24 mouse cellular contexts compared by ENCODE assay signal in genomic region chr17:67563036-67563435, GRCm38 (mm10).
DNase-seq lines count a peak whose midpoint lies in the region; ATAC-seq and TF ChIP-seq lines count a peak whose summit lies in the region.
"Had no signal": no experiment of that assay in that cellular context is flagged by ENCODE, and none has a peak within 500 bp of the region (broad histone marks: within the 10 kb centered on the region; RNA-seq: fewer than 3 reads in every experiment).

No protein-coding gene starts in this region.

- no peaks in the 10 kb centered on the region for H3K9me3 ChIP-seq in forebrain, embryonic 13.5 days (replicated peaks)
- no peaks in the 10 kb centered on the region for H3K9me3 ChIP-seq in forebrain, embryonic 10.5 days
- H3K9me3 ChIP-seq in hindbrain, postnatal 0 days (ENCODE audit: low read length) = no peaks in the 10 kb centered on the region
- H3K9me3 ChIP-seq in hindbrain, embryonic 12.5 days (replicated peaks) = no peaks in the 10 kb centered on the region
- no peaks in the 10 kb centered on the region for H3K9me3 ChIP-seq in embryonic facial prominence, embryonic 10.5 days
- H3K9me3 ChIP-seq: embryonic facial prominence, embryonic 15.5 days; heart, embryonic 13.5 days; hindbrain, embryonic 10.5 days; intestine, embryonic 15.5 days; limb, embryonic 13.5 days; lung, embryonic 15.5 days; midbrain, embryonic 12.5 days; neural tube, embryonic 15.5 days had no signal

- no peaks in the 10 kb centered on the region for H3K4me1 ChIP-seq in forebrain, embryonic 13.5 days
- H3K4me1 ChIP-seq in forebrain, embryonic 10.5 days = peaks cover 20% of the 10 kb centered on the region
- no peaks in the 10 kb centered on the region for H3K4me1 ChIP-seq in hindbrain, postnatal 0 days (ENCODE audit: insufficient read depth, low read length)
- peaks cover 3% of the 10 kb centered on the region; the same call in 1 of the 2 replicates for H3K4me1 ChIP-seq in hindbrain, embryonic 12.5 days
- peaks cover 22% of the 10 kb centered on the region for H3K4me1 ChIP-seq in embryonic facial prominence, embryonic 10.5 days
- H3K4me1 ChIP-seq: intestine, embryonic 15.5 days; neural tube, embryonic 15.5 days had no signal

- ATAC-seq in forebrain, embryonic 13.5 days = peak; percentile 59; the same call in 1 of the 2 replicates
- no peak for ATAC-seq in hindbrain, postnatal 0 days
- ATAC-seq in hindbrain, embryonic 12.5 days (ENCODE audit: low FRiP score) = no peak
- ATAC-seq: hindbrain, embryonic 16.5 days; intestine, embryonic 15.5 days had no signal

- H3K4me3 ChIP-seq in forebrain, embryonic 13.5 days = no peak overlapping the region
- no peak overlapping the region for H3K4me3 ChIP-seq in forebrain, embryonic 10.5 days
- H3K4me3 ChIP-seq in hindbrain, postnatal 0 days (ENCODE audit: low read length) = no peak overlapping the region
- H3K4me3 ChIP-seq in hindbrain, embryonic 12.5 days = no peak overlapping the region
- no peak overlapping the region for H3K4me3 ChIP-seq in embryonic facial prominence, embryonic 10.5 days
- H3K4me3 ChIP-seq: embryonic facial prominence, embryonic 15.5 days; heart, embryonic 13.5 days; hindbrain, embryonic 10.5 days; intestine, embryonic 15.5 days; limb, embryonic 13.5 days; lung, embryonic 15.5 days; midbrain, embryonic 12.5 days; neural tube, embryonic 15.5 days had no signal

- DNase-seq in forebrain, embryonic 10.5 days (ENCODE audit: extremely low spot score, low spot score) = no peak
- DNase-seq in hindbrain, postnatal 0 days (ENCODE audit: low spot score) = peak; percentile 33
- peak; percentile 50 for DNase-seq in Muller cell, postnatal 12 days (ENCODE audit: inconsistent ontology term)
- peak; percentile 10 for DNase-seq in embryonic facial prominence, embryonic 10.5 days (ENCODE audit: low spot score)
- DNase-seq in kidney, postnatal 10 days = no peak
- DNase-seq: adrenal gland, postnatal 25 days; cerebellum, adult 9-10 months; heart, postnatal 10 days; kidney, adult 2 months; lung, postnatal 36 days; retina, postnatal 1 day; right cerebral cortex, postnatal 14 days had no signal

- no peak overlapping the region for H3K9ac ChIP-seq in forebrain, embryonic 13.5 days
- no peak overlapping the region for H3K9ac ChIP-seq in hindbrain, postnatal 0 days (replicated peaks; ENCODE audit: low read length)
- no peak overlapping the region for H3K9ac ChIP-seq in hindbrain, embryonic 12.5 days
- H3K9ac ChIP-seq: embryonic facial prominence, embryonic 15.5 days; heart, embryonic 13.5 days; intestine, embryonic 15.5 days; limb, embryonic 13.5 days; lung, embryonic 15.5 days; midbrain, embryonic 12.5 days; neural tube, embryonic 15.5 days had no signal

- no peaks in the 10 kb centered on the region for H3K36me3 ChIP-seq in forebrain, embryonic 13.5 days (ENCODE audit: poor library complexity, severe bottlenecking)
- H3K36me3 ChIP-seq in forebrain, embryonic 10.5 days (replicated peaks) = no peaks in the 10 kb centered on the region
- H3K36me3 ChIP-seq in hindbrain, postnatal 0 days (ENCODE audit: insufficient read depth, low read length) = no peaks in the 10 kb centered on the region
- no peaks in the 10 kb centered on the region for H3K36me3 ChIP-seq in hindbrain, embryonic 12.5 days
- H3K36me3 ChIP-seq in embryonic facial prominence, embryonic 10.5 days (replicated peaks) = no peaks in the 10 kb centered on the region
- H3K36me3 ChIP-seq: embryonic facial prominence, embryonic 15.5 days; heart, embryonic 13.5 days; hindbrain, embryonic 10.5 days; intestine, embryonic 15.5 days; limb, embryonic 13.5 days; lung, embryonic 15.5 days; midbrain, embryonic 12.5 days; neural tube, embryonic 15.5 days had no signal

- H3K27ac ChIP-seq in forebrain, embryonic 13.5 days = no peak overlapping the region
- no peak overlapping the region for H3K27ac ChIP-seq in forebrain, embryonic 10.5 days
- no peak overlapping the region for H3K27ac ChIP-seq in hindbrain, postnatal 0 days
- no peak overlapping the region for H3K27ac ChIP-seq in hindbrain, embryonic 12.5 days
- H3K27ac ChIP-seq in embryonic facial prominence, embryonic 10.5 days (replicated peaks) = no peak overlapping the region
- H3K27ac ChIP-seq: embryonic facial prominence, embryonic 15.5 days; heart, embryonic 13.5 days; hindbrain, embryonic 10.5 days; intestine, embryonic 15.5 days; limb, embryonic 13.5 days; lung, embryonic 15.5 days; midbrain, embryonic 12.5 days; neural tube, embryonic 15.5 days had no signal

- no peak for TF ChIP-seq CTCF in hindbrain, postnatal 0 days (IDR thresholded peaks at IDR 0.05; ENCODE audit: low read depth)

- no peak overlapping the region for H3K4me2 ChIP-seq in forebrain, embryonic 13.5 days
- no peak overlapping the region for H3K4me2 ChIP-seq in hindbrain, postnatal 0 days (ENCODE audit: low read depth, low read length)
- no peak overlapping the region for H3K4me2 ChIP-seq in hindbrain, embryonic 12.5 days (replicated peaks)
- H3K4me2 ChIP-seq: embryonic facial prominence, embryonic 15.5 days; heart, embryonic 13.5 days; intestine, embryonic 15.5 days; limb, embryonic 13.5 days; liver, embryonic 11.5 days; lung, embryonic 15.5 days; midbrain, embryonic 12.5 days; neural tube, embryonic 15.5 days had no signal

- 65% methylated on average over 7 of the region's 7 CpGs for WGBS in forebrain, embryonic 13.5 days
- 90% methylated on average over 7 of the region's 7 CpGs for WGBS in forebrain, embryonic 10.5 days
- WGBS in hindbrain, postnatal 0 days = 54% methylated on average over 7 of the region's 7 CpGs
- WGBS in hindbrain, embryonic 12.5 days = 81% methylated on average over 7 of the region's 7 CpGs
- 79% methylated on average over 7 of the region's 7 CpGs for WGBS in embryonic facial prominence, embryonic 10.5 days

- H3K27me3 ChIP-seq in forebrain, embryonic 13.5 days = no peaks in the 10 kb centered on the region
- H3K27me3 ChIP-seq in forebrain, embryonic 10.5 days (ENCODE audit: poor library complexity, severe bottlenecking) = no peaks in the 10 kb centered on the region
- no peaks in the 10 kb centered on the region for H3K27me3 ChIP-seq in hindbrain, postnatal 0 days (ENCODE audit: insufficient read depth, low read length)
- H3K27me3 ChIP-seq in hindbrain, embryonic 12.5 days = no peaks in the 10 kb centered on the region
- no peaks in the 10 kb centered on the region for H3K27me3 ChIP-seq in embryonic facial prominence, embryonic 10.5 days (replicated peaks; ENCODE audit: low read depth, poor library complexity, severe bottlenecking)
- H3K27me3 ChIP-seq: embryonic facial prominence, embryonic 15.5 days; heart, embryonic 13.5 days; intestine, embryonic 15.5 days; limb, embryonic 13.5 days; lung, embryonic 15.5 days; midbrain, embryonic 12.5 days; neural tube, embryonic 15.5 days had no signal

Comparison
In these comparisons a context has a peak if more than half of its experiments do, and no peak if none do; other contexts are left out.
1. DNase-seq: peak in hindbrain, postnatal 0 days (single experiment), Muller cell, postnatal 12 days (single experiment) and embryonic facial prominence, embryonic 10.5 days (single experiment); none in forebrain, embryonic 10.5 days (single experiment) and kidney, postnatal 10 days (single experiment).